Mouse (Mus musculus) heart, adult 2 months (tissue): ENCODE results near the gene Vamp1.

Source experiments
- CTCF ChIP-seq: fragments of 200-600 bp; IDR thresholded peaks from 2 replicates; pipeline ENCODE4 v1.8.1; 2022; ENCODE audit warnings: antibody characterized with exemption, mild to moderate bottlenecking, moderate library complexity
- EP300 ChIP-seq: fragments of 200-500 bp; IDR thresholded peaks from 2 replicates; pipeline ENCODE4 v1.6.1; 2011; ENCODE audit warnings: low read depth, low read length, control low read depth; ENCODE audit not compliant: insufficient read depth
- POLR2A ChIP-seq: fragments of 200-500 bp; IDR thresholded peaks from 2 replicates; pipeline ENCODE4 v1.6.1; 2011; ENCODE audit warnings: mild to moderate bottlenecking, low read depth, low read length, control low read depth; ENCODE audit not compliant: insufficient read depth

DNA sequence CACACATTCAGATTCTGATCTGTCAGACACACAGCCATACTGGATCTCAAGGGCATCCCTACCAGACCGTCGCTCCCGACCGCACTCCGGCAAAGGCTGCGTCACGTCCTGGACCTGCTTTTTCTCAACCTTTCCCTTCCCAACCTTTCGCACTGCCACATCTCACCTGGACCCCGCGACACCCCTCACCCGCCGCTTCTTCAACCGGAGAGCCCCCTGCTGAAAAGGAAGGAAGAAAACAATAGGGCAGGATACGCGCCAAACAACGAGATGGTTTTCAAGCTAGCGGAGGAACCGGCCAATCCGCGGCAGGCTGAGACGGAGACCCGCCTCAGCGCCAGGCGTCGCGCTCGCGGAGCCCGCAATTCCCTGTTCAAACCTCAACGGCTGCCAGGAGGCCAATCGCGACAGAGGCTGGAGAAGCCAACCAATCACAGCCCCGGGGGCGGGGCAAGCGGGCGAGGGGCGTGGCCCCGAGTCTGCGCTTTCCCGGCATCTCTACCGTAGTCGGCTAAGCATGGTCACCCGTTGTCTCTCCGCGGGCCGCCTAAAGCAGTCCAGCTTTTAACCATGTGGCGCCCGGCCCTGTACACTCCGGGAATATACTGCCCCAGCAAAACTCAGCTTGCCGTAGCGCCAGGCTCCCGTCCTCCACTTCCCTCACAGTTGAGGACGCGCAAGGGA is 23.9 kb upstream of the Vamp1 start, which contains the start of the genes Ncapd2 and Mrpl51:
- TF ChIP-seq EP300, result no peak
- TF ChIP-seq POLR2A, result no peak
- peak; percentile 49 for TF ChIP-seq CTCF
